Mouse (Mus musculus) frontal cortex, postnatal 36 days (tissue): ENCODE measurements at regions not wholly inside any gene's neighbourhood (a gene's known extent, or its start where the extent isn't known, plus 50 kb on each side); places are given as distances from the start of the nearest gene placed in this dataset.
A peak's percentile ranks its signal among the peaks of the same experiment; 100 is the strongest.

Experiments
- DNase-seq, 2 experiments: peaks; one replicate each; pipeline ENCODE4 v3.0.0; 2022; ENCODE audit warnings: low spot score in 2 of 2

GRCm38 (mm10) chr14:113566885-113567284 lies 252.5 kb downstream of the Tpm3-rs7 start:
- DNase-seq, result no peak

- no peak for DNase-seq
Measured at GRCm38 (mm10) chr14:113590811-113591210, 276.4 kb downstream of the Tpm3-rs7 start.

- DNase-seq, result peak; percentile 5 to 18
Measured at GRCm38 (mm10) chr14:113627115-113627514, 312.7 kb downstream of the Tpm3-rs7 start.

GRCm38 (mm10) chr14:113651296-113651695 lies 336.9 kb downstream of the Tpm3-rs7 start:
- DNase-seq, result no peak

- DNase-seq, result no peak
Measured at GRCm38 (mm10) chr14:113656864-113657263, 342.5 kb downstream of the Tpm3-rs7 start.

GRCm38 (mm10) chr14:113668660-113669059 lies 354.3 kb downstream of the Tpm3-rs7 start:
- DNase-seq, result no peak

GRCm38 (mm10) chr14:113669386-113669785 lies 355.0 kb downstream of the Tpm3-rs7 start:
- DNase-seq, result no peak

- no peak for DNase-seq
Measured at GRCm38 (mm10) chr14:113710953-113711352, 396.5 kb downstream of the Tpm3-rs7 start.
